Mouse (Mus musculus): Measurements from ENCODE around the gene Ajm1.

GRCm38 (mm10) chr2:25566558-25566957 lies 15.0 kb downstream of the Ajm1 start:
- TF ChIP-seq EP300 (IDR thresholded peaks at IDR 0.05; ENCODE audit: low read depth in 1 of 2, low read length in 2 of 2), result no peak
- no peak for TF ChIP-seq POLR2AphosphoS2 (IDR thresholded peaks at IDR 0.05; ENCODE audit: low read length)
- TF ChIP-seq CHD1 (IDR thresholded peaks at IDR 0.05; ENCODE audit: low read depth, low read length), result no peak
- no peak for TF ChIP-seq POLR2A (IDR thresholded peaks at IDR 0.05; ENCODE audit: control insufficient read depth in 1 of 2, insufficient read depth in 1 of 2, low read depth in 1 of 2, low read length in 2 of 2, poor library complexity in 1 of 2)
- no peak; a peak in 1 of 6 replicates for TF ChIP-seq CTCF (IDR thresholded peaks at IDR 0.05 in 2 of 3, conservative IDR thresholded peaks at IDR 0.05 in 1 of 3; ENCODE audit: control insufficient read depth in 1 of 3, insufficient read depth in 1 of 3, low read depth in 2 of 3, low read length in 3 of 3, poor library complexity in 1 of 3, severe bottlenecking in 1 of 3)
- TF ChIP-seq MYB (IDR thresholded peaks at IDR 0.05; ENCODE audit: low read depth, low read length), result no peak

Measured in MEL (cell line).